Mouse (Mus musculus): ENCODE measurements around the gene Col5a2. TPM values are rescaled to one million over a fixed set of nuclear protein-coding genes. Genes with fewer than 3 reads are reported as not detected.

The Col5a2 gene
- total and polyA plus RNA-seq, 3 experiments, result not detected

DNA sequence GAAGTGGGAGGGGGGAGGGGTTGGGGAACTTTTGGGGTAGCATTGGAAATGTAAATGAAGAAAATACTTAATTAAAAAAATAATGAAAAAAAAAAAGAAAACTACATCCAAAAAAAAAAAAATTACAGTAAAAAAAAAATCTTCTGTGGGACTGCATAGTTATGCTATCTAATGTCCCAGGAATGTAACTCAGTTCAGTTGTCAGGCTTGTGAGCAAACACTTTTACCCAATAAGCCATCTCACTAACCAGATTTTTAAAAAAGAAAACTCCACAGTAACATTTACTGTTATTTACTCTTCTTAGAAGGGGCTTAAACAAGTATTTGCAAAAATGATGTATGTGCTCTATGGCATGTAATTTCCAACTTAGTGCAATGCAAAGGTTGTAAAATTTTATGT lies 24.0 kb downstream of the Col5a2 start:
- H3K79me2 ChIP-seq (replicated peaks; ENCODE audit: control insufficient read depth, extremely low read depth, insufficient read depth, poor library complexity, severe bottlenecking), result no peaks in the 10 kb centered on the region
- H3K4me3 ChIP-seq (replicated peaks in 1 of 3; ENCODE audit: low read depth in 2 of 3, low read length in 2 of 3, poor library complexity in 1 of 3), result no peak overlapping the region
- DNase-seq (ENCODE audit: extremely low read depth), result no peak
- no peaks in the 10 kb centered on the region for H3K9me3 ChIP-seq (replicated peaks; ENCODE audit: low read length)
- no peak overlapping the region for H3K4me2 ChIP-seq (ENCODE audit: insufficient read depth, low read depth, poor library complexity, severe bottlenecking)
- in situ Hi-C loops (cut with MboI; ENCODE audit: low pct_ligation_motif_present, low pct_unique_long_range_greater_than_20kb, low sequenced_read_pairs) (no loop called here), dilution Hi-C loops (cut with MboI; ENCODE audit: extremely low pct_ligation_motif_present, extremely low pct_unique_long_range_greater_than_20kb, low sequenced_read_pairs) (no loop called here)
- no peaks in the 10 kb centered on the region for H3K4me1 ChIP-seq (ENCODE audit: control insufficient read depth in 1 of 2, insufficient read depth in 2 of 2)
- H3K27ac ChIP-seq (ENCODE audit: insufficient read depth, low read depth), result no peak overlapping the region
- H3K9ac ChIP-seq (ENCODE audit: insufficient read depth, low read depth), result no peak overlapping the region
- no peaks in the 10 kb centered on the region for H3K36me3 ChIP-seq (replicated peaks in 1 of 2; ENCODE audit: control insufficient read depth in 1 of 2, insufficient read depth in 1 of 2, low read length in 1 of 2)
- H3K27me3 ChIP-seq (replicated peaks), result no peaks in the 10 kb centered on the region
- no peak for TF ChIP-seq MXI1 (IDR thresholded peaks at IDR 0.05; ENCODE audit: low read depth, low read length)

DNA sequence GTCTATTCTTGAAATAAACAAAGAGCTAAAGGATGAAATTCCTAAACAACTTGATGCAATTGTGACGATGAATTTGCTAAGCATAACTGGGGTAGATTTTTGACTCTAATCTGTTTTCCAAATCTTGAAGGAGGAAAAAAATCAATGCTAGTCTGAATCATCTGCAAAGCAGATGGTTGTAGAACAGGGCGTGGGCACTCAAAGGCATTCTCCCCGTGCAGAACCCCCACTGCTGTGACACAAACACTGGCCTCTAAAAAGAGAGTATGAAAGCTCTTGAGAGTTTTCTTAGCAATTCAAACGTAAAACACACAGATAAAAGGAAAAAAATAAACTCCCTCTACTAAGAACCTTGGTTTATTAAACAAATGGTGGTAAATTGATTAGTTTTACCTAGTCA lies 30.3 kb downstream of the Col5a2 start:
- Histone ChIP-seq H3K79me2 (replicated peaks; ENCODE audit: control insufficient read depth, extremely low read depth, insufficient read depth, poor library complexity, severe bottlenecking) (no peaks in the 10 kb centered on the region), H3K27ac (ENCODE audit: insufficient read depth, low read depth) (no peak overlapping the region), H3K36me3 (replicated peaks in 1 of 2; ENCODE audit: control insufficient read depth in 1 of 2, insufficient read depth in 1 of 2, low read length in 1 of 2) (no peaks in the 10 kb centered on the region), H3K9ac (ENCODE audit: insufficient read depth, low read depth) (no peak overlapping the region), H3K9me3 (replicated peaks; ENCODE audit: low read length) (no peaks in the 10 kb centered on the region), H3K4me3 (replicated peaks in 1 of 3; ENCODE audit: low read depth in 2 of 3, low read length in 2 of 3, poor library complexity in 1 of 3) (no peak overlapping the region), H3K27me3 (replicated peaks) (no peaks in the 10 kb centered on the region), H3K4me2 (ENCODE audit: insufficient read depth, low read depth, poor library complexity, severe bottlenecking) (no peak overlapping the region), H3K4me1 (ENCODE audit: control insufficient read depth in 1 of 2, insufficient read depth in 2 of 2) (no peaks in the 10 kb centered on the region)
- DNase-seq (ENCODE audit: extremely low read depth), result no peak
- TF ChIP-seq CHD2 (IDR thresholded peaks at IDR 0.05; ENCODE audit: low read length) (no peak), ZMIZ1 (IDR thresholded peaks at IDR 0.05; ENCODE audit: low read depth, low read length) (no peak), MXI1 (IDR thresholded peaks at IDR 0.05; ENCODE audit: low read depth, low read length) (no peak), POLR2AphosphoS2 (IDR thresholded peaks at IDR 0.05; ENCODE audit: low read depth, low read length) (no peak), CHD1 (IDR thresholded peaks at IDR 0.05; ENCODE audit: low read depth, low read length) (no peak), SIN3A (IDR thresholded peaks at IDR 0.05; ENCODE audit: low read length) (no peak), IRF4 (IDR thresholded peaks at IDR 0.05; ENCODE audit: low read depth, low read length) (no peak), ZNF384 (IDR thresholded peaks at IDR 0.05; ENCODE audit: low read depth, low read length) (no peak), UBTF (IDR thresholded peaks at IDR 0.05; ENCODE audit: low read depth, low read length) (no peak), MAZ (IDR thresholded peaks at IDR 0.05; ENCODE audit: low read depth, low read length) (no peak), MAFK (IDR thresholded peaks at IDR 0.05; ENCODE audit: insufficient replicate concordance, low read length) (no peak), HCFC1 (IDR thresholded peaks at IDR 0.05; ENCODE audit: low read depth, low read length) (no peak), ZC3H11A (IDR thresholded peaks at IDR 0.05; ENCODE audit: low read depth, low read length) (no peak), E2F4 (IDR thresholded peaks at IDR 0.05; ENCODE audit: insufficient replicate concordance, low read depth, low read length) (no peak), ETS1 (conservative IDR thresholded peaks at IDR 0.05; ENCODE audit: low read depth, low read length) (no peak), NRF1 (IDR thresholded peaks at IDR 0.05; ENCODE audit: low read depth, low read length) (no peak), MEF2A (IDR thresholded peaks at IDR 0.05; ENCODE audit: borderline replicate concordance, low read depth, low read length) (no peak), USF2 (conservative IDR thresholded peaks at IDR 0.05; ENCODE audit: low read depth, low read length) (no peak), KAT2A (IDR thresholded peaks at IDR 0.05; ENCODE audit: insufficient replicate concordance, low read length) (no peak), BHLHE40 (IDR thresholded peaks at IDR 0.05; ENCODE audit: low read depth, low read length) (no peak)
- dilution Hi-C loops (cut with MboI; ENCODE audit: extremely low pct_ligation_motif_present, extremely low pct_unique_long_range_greater_than_20kb, low sequenced_read_pairs) (no loop called here), in situ Hi-C loops (cut with MboI; ENCODE audit: low pct_ligation_motif_present, low pct_unique_long_range_greater_than_20kb, low sequenced_read_pairs) (no loop called here)
